Mouse (Mus musculus) T-helper 17 cell (primary cell): ENCODE data around the gene Rassf5.
"Not testable (repeated sequence)": the region's sequence is repeated elsewhere in the genome, so short reads cannot be mapped to it uniquely, and the experiment has no call there.

ENCODE experiments used
- in situ Hi-C, 2 experiments: fragments of 300-600 bp; cut with MboI, MseI; formaldehyde crosslinking; loops; 1 replicate in 1 of 2; 2 replicates in 1 of 2; pipeline ENCODE4 v1.15.1; 2025; ENCODE audit warnings: high pct_unique_total_duplicates in 2 of 2

Rassf5 gene

GRCm38 (mm10) chr1:131259632-131260308, 14.7 kb upstream of the Rassf5 start:
- in situ Hi-C loops = loop anchor here (5.0 kb wide), 3 partner anchors 42 to 137 kb away; no protein-coding TSS in a partner anchor

GRCm38 (mm10) chr1:131257288-131257687, 12.2 kb upstream of the Rassf5 start:
- in situ Hi-C loops = loop anchor here (5.0 kb wide), 3 partner anchors 40 to 135 kb away; no protein-coding TSS in a partner anchor

GRCm38 (mm10) chr1:131252516-131253250, 7.6 kb upstream of the Rassf5 start:
- in situ Hi-C loops = not testable (repeated sequence)

- in situ Hi-C loops = no loop called here
These were observed 1.7 kb upstream of the Rassf5 start for GRCm38 (mm10) chr1:131246433-131247395.

- in situ Hi-C loops = no loop called here
These were observed 868 bp upstream of the Rassf5 start for GRCm38 (mm10) chr1:131245926-131246325.

- in situ Hi-C loops = no loop called here
These were observed 446 bp downstream of the Rassf5 start for GRCm38 (mm10) chr1:131244536-131245088.

GRCm38 (mm10) chr1:131242956-131243355, 2.1 kb downstream of the Rassf5 start:
- in situ Hi-C loops = no loop called here

- in situ Hi-C loops = no loop called here
These were observed 5.4 kb downstream of the Rassf5 start for GRCm38 (mm10) chr1:131239576-131240193.

- in situ Hi-C loops = no loop called here
These were observed 6.1 kb downstream of the Rassf5 start for GRCm38 (mm10) chr1:131238931-131239381.

GRCm38 (mm10) chr1:131236077-131236476, 9.0 kb downstream of the Rassf5 start:
- in situ Hi-C loops = no loop called here

GRCm38 (mm10) chr1:131233527-131233926, 11.5 kb downstream of the Rassf5 start:
- in situ Hi-C loops = no loop called here

GRCm38 (mm10) chr1:131228659-131229058, 16.4 kb downstream of the Rassf5 start:
- in situ Hi-C loops = no loop called here

- in situ Hi-C loops = no loop called here
These were observed 16.8 kb downstream of the Rassf5 start for GRCm38 (mm10) chr1:131228225-131228624.

GRCm38 (mm10) chr1:131224848-131225471, 20.1 kb downstream of the Rassf5 start:
- in situ Hi-C loops = no loop called here

GRCm38 (mm10) chr1:131223345-131223744, 21.7 kb downstream of the Rassf5 start:
- in situ Hi-C loops = no loop called here

- in situ Hi-C loops = no loop called here
These were observed 23.1 kb downstream of the Rassf5 start for GRCm38 (mm10) chr1:131221822-131222590.

GRCm38 (mm10) chr1:131218933-131219332, 26.1 kb downstream of the Rassf5 start:
- in situ Hi-C loops = loop anchor here (5.0 to 10.0 kb wide), 2 partner anchors 38 to 1046 kb away; no protein-coding TSS in a partner anchor

GRCm38 (mm10) chr1:131213361-131213760, 31.7 kb downstream of the Rassf5 start:
- in situ Hi-C loops = loop anchor here in 1 of 2 experiments (10.0 kb wide), 1 partner anchor 1051 kb away; no protein-coding TSS in a partner anchor

- in situ Hi-C loops = loop anchor here in 1 of 2 experiments (10.0 kb wide), 1 partner anchor 1052 kb away; no protein-coding TSS in a partner anchor
These were observed 32.1 kb downstream of the Rassf5 start for GRCm38 (mm10) chr1:131212956-131213355.
